Mouse (Mus musculus) midbrain, embryonic 12.5 days (tissue): ENCODE measurements around the gene Csde1. TPM values are rescaled to one million over a fixed set of nuclear protein-coding genes. Genes with fewer than 3 reads are reported as not detected.

Source experiments
- ATAC-seq: fragments of 200-750 bp; cut with Nextera tagmentation; 2 replicates; pipeline ENCODE4 v1.8.0; 2017; ENCODE audit warnings: low read depth, moderate TSS enrichment, moderate library complexity; ENCODE audit not compliant: low FRiP score
- H3K27ac ChIP-seq: fragments of 300-500 bp; sonication (generic); replicated peaks from 2 replicates; pipeline ENCODE4 v1.5.1; 2016; ENCODE audit warnings: mild to moderate bottlenecking
- H3K27me3 ChIP-seq: fragments of 300-500 bp; sonication (generic); 2 replicates; pipeline ENCODE4 v1.6.1; 2016; ENCODE audit warnings: mild to moderate bottlenecking
- H3K36me3 ChIP-seq: fragments of 300-500 bp; sonication (generic); 2 replicates; pipeline ENCODE4 v1.6.1; 2016
- H3K4me1 ChIP-seq: fragments of 300-500 bp; sonication (generic); 2 replicates; pipeline ENCODE4 v1.6.1; 2016
- H3K4me2 ChIP-seq: fragments of 300-500 bp; sonication (generic); replicated peaks from 2 replicates; pipeline ENCODE4 v1.6.1; 2016; ENCODE audit warnings: mild to moderate bottlenecking, moderate library complexity
- H3K4me3 ChIP-seq: fragments of 300-500 bp; sonication (generic); 2 replicates; pipeline ENCODE4 v1.5.1; 2016; ENCODE audit warnings: mild to moderate bottlenecking
- H3K9ac ChIP-seq: fragments of 300-500 bp; sonication (generic); replicated peaks from 2 replicates; pipeline ENCODE4 v1.6.1; 2016; ENCODE audit warnings: mild to moderate bottlenecking, moderate library complexity
- H3K9me3 ChIP-seq: fragments of 300-500 bp; sonication (generic); 2 replicates; pipeline ENCODE4 v1.6.1; 2016; ENCODE audit warnings: mild to moderate bottlenecking
- WGBS: fragments of 180-500 bp; shearing (Covaris S2); methylation state at CpG from one replicate; pipeline ENCODE4 v1.1.7; 2016; 5-methylcytosine and 5-hydroxymethylcytosine counted together
- polyA plus RNA-seq: library from polyadenylated mRNA; unstranded; fragments of >200 nt; fragmentation: Nextera tagmentation; extraction: Ambion mirVana; gene quantifications from 2 replicates; pipeline ENCODE4 v1.2.1, GENCODE M21; 2016

Csde1 gene
- polyA plus RNA-seq, 1 experiment from 2014 or later: 493 TPM

GRCm38 (mm10) chr3:103101909-103102308 is 81.7 kb downstream of the Csde1 start:
- H3K9ac ChIP-seq: peak overlapping the region; percentile 37; the same call in 1 of the 2 replicates
- H3K4me3 ChIP-seq: peak overlapping the region; percentile 52
- H3K4me2 ChIP-seq: peak overlapping the region; percentile 71
- H3K36me3 ChIP-seq: no peaks in the 10 kb centered on the region
- 0 out of 2 replicates have a peak, but pooled peaks cover 7% of the 10 kb centered on the region for H3K4me1 ChIP-seq
- H3K27ac ChIP-seq: no peak overlapping the region
- ATAC-seq: peak; percentile 55
- peaks cover 28% of the 10 kb centered on the region for H3K27me3 ChIP-seq
- WGBS: 3% methylated on average over 14 of the region's 14 CpGs
- no peaks in the 10 kb centered on the region for H3K9me3 ChIP-seq

- Histone ChIP-seq H3K27me3 (peaks cover 28% of the 10 kb centered on the region), H3K4me3 (peak within 1 kb of the TSS; percentile 52), H3K36me3 (no peaks in the 10 kb centered on the region), H3K27ac (no peak within 1 kb of the TSS), H3K4me1 (0 out of 2 replicates have a peak, but pooled peaks cover 7% of the 10 kb centered on the region), H3K9ac (peak within 1 kb of the TSS; percentile 37), H3K4me2 (peak within 1 kb of the TSS; percentile 71), H3K9me3 (no peaks in the 10 kb centered on the region)
- WGBS: 1% methylated on average over 72 of the region's 72 CpGs
- ATAC-seq: peak; percentile 97
These were observed 82.5 kb downstream of the Csde1 start, which contains the start of gene Dennd2c for GRCm38 (mm10) chr3:103102454-103103390. Gene Dennd2c (plus strand): TSS chr3:103102604.

Other genes with a start within 250 kb of the Csde1 start
- 0.37 TPM in 1 of 2 replicates, not detected in the other for gene Tshb, start 237.7 kb upstream of the Csde1 start, polyA plus RNA-seq
- not detected in 2 replicates for gene Sycp1, start 84.3 kb upstream of the Csde1 start, polyA plus RNA-seq
- gene Nr1h5, start 56.3 kb upstream of the Csde1 start, polyA plus RNA-seq: 0.15 TPM in 1 of 2 replicates, not detected in the other
- gene Sike1, start 24.7 kb upstream of the Csde1 start, polyA plus RNA-seq: 80.1 and 86.1 TPM in 2 replicates
- 141 and 150 TPM in 2 replicates for gene Nras, start 37.9 kb downstream of the Csde1 start, polyA plus RNA-seq
- gene Ampd1, start 53.6 kb downstream of the Csde1 start, polyA plus RNA-seq: 0.16 and 0.18 TPM in 2 replicates
- gene Dennd2c, start 82.2 kb downstream of the Csde1 start, polyA plus RNA-seq: 2.5 and 3.5 TPM in 2 replicates
- gene Bcas2, start 151.2 kb downstream of the Csde1 start, polyA plus RNA-seq: 228 and 240 TPM in 2 replicates